Mouse (Mus musculus): ENCODE results near the gene Nhsl2.

DNA sequence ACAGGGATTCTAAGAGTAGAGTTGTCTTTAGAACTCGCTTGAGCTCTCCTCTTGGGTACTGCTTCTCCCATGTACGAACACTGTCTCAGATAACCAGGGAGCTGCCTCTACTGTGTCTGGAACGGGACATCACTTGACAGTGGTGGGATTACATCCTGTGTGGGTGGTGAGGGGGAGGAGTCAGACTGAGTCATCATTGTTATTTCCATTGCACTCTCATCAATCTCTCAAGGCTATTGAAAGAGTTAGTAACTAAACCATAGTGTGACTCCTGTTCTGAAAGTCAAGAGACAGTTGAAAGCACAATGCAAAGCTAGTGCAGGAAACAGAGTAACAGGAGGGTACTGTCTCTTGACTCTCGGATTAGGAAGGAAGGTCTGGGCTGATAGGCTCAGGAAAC is 29.4 kb downstream of the Nhsl2 start:
- TF ChIP-seq POLR2A (IDR thresholded peaks at IDR 0.05; ENCODE audit: borderline replicate concordance, extremely low read depth, low read depth, low read length), result no peak
- no peak for TF ChIP-seq CTCF (IDR thresholded peaks at IDR 0.05; ENCODE audit: insufficient read depth, low read length)
